Mouse (Mus musculus): ENCODE data around the gene Dnaaf5.

- no peak for TF ChIP-seq CTCF (IDR thresholded peaks at IDR 0.05; ENCODE audit: extremely low read depth, insufficient read depth, low read length)
- TF ChIP-seq POLR2A (IDR thresholded peaks at IDR 0.05; ENCODE audit: extremely low read depth, insufficient read depth, low read length) = no peak
These were observed 16.8 kb downstream of the Dnaaf5 start for GRCm38 (mm10) chr5:139166781-139167361.

Data from cortical plate, adult 2 months (tissue).